Mouse (Mus musculus) left cerebral cortex, adult 9 months (tissue): ENCODE results near the gene Eml6.
"Not testable (repeated sequence)": the region's sequence is repeated elsewhere in the genome, so short reads cannot be mapped to it uniquely, and the experiment has no call there.

ENCODE experiments used
- DNase-seq, 2 experiments: peaks; one replicate each; pipeline ENCODE4 v3.0.0; 2022; ENCODE audit warnings: low spot score in 2 of 2

The Eml6 gene

GRCm38 (mm10) chr11:30025835-30026472 is at the start of gene Eml6:
Gene Eml6 (minus strand): TSS chr11:30026033.
- DNase-seq = peak; percentile 97 to 98

GRCm38 (mm10) chr11:30057299-30057698 is 31.5 kb upstream of the Eml6 start:
- no peak for DNase-seq

- no peak for DNase-seq
Observed at GRCm38 (mm10) chr11:30025144-30025543, 689 bp downstream of the Eml6 start.

GRCm38 (mm10) chr11:30024261-30025071 is 1.4 kb downstream of the Eml6 start:
- peak in 1 of 2 experiments; percentile 37 for DNase-seq

- DNase-seq = no peak
Observed at GRCm38 (mm10) chr11:29986257-29986656, 39.6 kb downstream of the Eml6 start.

- DNase-seq = no peak
Observed at GRCm38 (mm10) chr11:29968874-29969273, 57.0 kb downstream of the Eml6 start.

GRCm38 (mm10) chr11:29959366-29959765 is 66.5 kb downstream of the Eml6 start:
- no peak for DNase-seq

GRCm38 (mm10) chr11:29944661-29945060 is 81.2 kb downstream of the Eml6 start:
- no peak for DNase-seq

- peak; percentile 26 to 28 for DNase-seq
Observed at GRCm38 (mm10) chr11:29924332-29924731, 101.5 kb downstream of the Eml6 start.

DNA sequence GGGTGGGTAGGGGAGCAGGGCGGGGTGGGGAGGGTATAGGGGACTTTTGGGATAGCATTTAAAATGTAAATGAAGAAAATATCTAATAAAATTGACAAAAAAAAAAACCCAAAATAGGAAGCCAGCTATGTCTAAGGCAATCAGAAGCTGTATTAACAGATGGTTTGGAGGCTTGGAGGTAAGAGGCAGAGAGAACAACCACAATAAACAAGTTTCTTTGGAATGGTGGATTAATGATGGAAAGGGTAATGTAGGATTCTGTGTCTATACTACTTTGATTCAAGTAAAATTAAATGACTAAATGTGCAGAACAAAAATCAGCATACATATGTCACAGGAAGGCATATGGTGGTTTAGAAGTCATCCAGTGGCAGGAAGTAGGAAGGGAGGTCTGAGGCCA is 102.0 kb downstream of the Eml6 start:
- no peak for DNase-seq

DNA sequence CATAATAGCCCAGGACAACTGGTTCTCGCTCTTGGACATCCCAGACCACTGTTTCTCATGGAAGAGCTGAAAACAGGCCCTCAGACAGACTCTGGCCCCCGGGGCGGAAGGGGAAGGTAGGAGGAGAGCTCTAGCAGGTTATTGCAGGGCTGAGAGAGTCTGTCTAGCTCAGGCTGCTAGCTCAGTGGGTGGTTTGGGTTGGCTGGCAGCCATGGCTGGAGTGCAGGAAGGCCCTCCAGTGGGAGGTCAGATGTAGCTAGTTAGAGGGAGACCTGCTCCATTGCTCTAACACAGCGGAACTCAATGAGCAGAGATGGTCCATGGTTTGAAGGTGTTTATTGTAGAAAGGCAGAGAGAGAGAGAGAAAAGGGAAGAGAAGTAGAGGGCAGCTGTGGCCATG is 112.7 kb downstream of the Eml6 start:
- no peak for DNase-seq

GRCm38 (mm10) chr11:29909330-29909729 is 116.5 kb downstream of the Eml6 start:
- no peak for DNase-seq

- DNase-seq = peak in 1 of 2 experiments; percentile 83
Observed at GRCm38 (mm10) chr11:29885160-29885559, 140.7 kb downstream of the Eml6 start.

- DNase-seq = no peak
Observed at GRCm38 (mm10) chr11:29884355-29884754, 141.5 kb downstream of the Eml6 start.

DNA sequence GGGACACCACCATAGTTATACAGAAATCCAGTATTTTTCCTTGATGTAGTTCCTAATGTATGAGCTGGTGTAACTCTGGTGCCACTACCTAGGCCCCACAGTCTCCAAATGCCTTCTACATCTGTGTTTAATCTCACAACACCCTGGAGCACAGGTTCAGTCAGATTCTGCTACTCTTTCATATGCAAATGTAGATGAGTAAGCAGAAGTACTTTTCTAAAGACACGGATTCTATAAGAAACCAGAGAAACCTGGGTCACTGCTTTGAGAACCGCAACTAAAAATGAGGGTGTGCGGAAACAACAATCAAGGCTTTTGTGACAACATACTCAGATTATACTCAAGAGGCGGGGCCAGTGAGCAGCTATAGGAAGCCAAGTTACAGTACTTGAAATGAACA is 142.8 kb downstream of the Eml6 start:
- no peak for DNase-seq

DNA sequence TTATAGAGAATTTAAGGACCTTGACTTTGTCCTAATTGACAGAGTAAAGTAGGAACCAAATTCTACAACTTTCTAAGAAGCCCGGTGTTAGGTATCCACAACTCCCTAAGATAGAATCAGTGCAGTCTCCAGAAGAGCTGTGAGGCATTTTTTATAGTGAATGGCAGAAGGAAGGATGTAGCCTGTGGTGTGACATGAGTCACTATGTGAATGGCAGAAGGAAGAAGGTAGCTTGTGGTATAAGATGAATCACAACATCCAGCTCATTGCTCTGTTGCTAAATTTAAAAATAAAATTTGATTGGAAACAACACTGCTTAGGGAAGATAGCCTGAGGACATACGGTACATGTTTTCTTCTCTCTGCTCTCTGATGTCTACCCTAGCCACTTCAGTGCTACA is 146.2 kb downstream of the Eml6 start:
- DNase-seq = no peak

DNA sequence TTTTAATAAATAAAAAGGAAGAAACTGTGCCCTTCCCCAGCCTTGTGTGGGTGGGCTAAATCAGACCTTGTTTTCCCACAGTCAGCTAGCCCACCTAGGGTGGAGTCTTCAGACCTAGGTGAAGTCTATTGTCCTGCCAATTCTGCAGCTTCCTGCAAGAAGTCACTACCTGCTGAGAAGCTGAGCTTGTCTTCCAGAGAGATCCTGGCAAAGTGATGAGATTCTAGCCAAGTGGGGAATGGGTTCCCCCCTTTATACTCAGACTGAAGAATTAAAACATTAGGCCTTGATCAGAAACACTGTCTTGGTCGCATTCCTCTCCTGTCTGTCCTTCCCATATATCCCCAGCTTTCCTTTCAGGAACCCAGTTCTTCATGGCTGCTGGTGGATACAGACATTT is 147.9 kb downstream of the Eml6 start:
- no peak for DNase-seq

- no peak for DNase-seq
Observed at GRCm38 (mm10) chr11:29877280-29877679, 148.6 kb downstream of the Eml6 start.

DNA sequence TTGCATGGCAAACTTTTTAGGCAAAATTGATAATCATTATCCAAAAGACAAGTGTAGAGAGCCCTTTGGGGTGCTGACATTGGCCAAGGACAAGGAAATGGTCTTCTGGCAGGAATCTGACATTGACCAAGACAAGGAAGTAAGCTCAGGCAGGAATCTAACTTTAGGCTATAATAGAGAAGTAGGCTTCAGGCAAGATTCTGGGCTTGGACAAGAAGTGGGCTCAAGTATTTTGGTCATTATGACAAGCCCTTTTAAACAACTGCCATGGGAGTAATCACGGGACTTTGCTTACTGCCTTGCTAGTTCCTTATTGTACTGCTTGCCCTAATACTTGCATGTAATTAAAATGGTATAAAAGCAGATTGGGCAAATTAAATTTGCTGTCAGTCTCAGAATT is 151.1 kb downstream of the Eml6 start:
- DNase-seq = not testable (repeated sequence)

DNA sequence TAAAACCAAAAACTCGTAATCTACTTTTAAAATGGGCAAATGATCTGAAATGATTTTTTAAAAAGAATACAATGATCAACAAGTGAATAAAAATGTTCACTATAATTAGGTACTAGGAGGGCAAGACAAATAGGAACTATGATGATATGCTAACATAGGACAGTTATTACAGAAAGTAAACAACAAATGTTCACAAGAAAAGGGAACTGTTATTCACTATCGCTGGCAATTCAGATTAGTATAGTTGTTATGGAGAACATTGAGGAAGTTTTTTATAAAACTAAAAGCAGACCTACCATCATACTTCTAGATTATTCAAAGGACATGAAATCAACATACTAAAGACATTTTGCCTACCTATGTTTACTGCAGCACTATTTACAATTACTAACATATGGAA is 155.7 kb downstream of the Eml6 start:
- DNase-seq = no peak

DNA sequence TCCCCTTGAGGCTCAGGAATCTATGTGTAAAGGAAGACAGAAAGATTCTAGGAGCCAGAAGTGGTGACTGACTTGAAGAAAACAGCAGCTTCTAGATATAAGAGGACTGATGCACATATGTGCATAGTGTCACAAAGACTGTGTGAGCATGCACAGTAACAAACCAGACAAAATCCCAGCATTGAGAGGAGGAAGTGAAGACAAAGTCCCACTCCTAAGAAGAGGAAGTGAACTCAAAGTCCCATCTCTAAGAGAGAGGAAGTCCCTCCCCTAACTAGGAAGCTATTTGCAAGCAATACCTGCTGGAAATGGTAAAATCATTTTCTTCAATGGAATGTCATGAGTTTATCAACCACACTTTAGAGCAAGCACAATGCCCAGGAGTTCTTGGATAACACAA is 161.6 kb downstream of the Eml6 start:
- no peak for DNase-seq

DNA sequence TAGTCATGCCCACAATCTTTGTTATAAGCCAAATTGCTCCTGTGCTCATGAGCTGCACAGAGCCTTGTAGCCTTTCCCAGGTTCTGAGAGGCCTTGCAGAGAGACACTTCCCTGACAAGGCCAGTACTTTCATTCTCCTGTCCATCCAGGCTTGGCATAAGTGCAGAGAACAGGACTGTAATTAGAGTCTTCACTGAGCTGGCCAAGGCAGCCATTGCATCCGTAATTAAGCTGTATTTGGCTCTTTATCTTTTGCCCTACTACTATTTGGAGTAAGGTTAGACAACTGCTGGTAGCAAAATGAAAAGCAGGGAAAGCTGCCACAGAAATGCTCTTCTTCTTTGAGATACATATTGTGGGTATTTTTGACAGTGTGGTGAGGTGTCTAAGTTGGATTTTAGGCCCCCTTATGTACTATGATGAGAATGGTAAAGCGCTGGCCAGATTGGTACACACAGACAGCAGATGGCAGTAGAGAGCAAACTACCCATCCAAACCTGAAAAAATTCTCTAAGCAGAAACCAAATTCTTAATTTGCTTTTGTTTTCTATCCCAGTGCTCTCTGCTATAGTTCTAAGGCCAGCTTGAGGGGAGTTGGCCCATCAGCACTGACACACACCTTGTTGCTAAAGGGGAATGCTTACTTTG is 164.0 kb downstream of the Eml6 start:
- peak in 1 of 2 experiments; percentile 49 for DNase-seq

DNA sequence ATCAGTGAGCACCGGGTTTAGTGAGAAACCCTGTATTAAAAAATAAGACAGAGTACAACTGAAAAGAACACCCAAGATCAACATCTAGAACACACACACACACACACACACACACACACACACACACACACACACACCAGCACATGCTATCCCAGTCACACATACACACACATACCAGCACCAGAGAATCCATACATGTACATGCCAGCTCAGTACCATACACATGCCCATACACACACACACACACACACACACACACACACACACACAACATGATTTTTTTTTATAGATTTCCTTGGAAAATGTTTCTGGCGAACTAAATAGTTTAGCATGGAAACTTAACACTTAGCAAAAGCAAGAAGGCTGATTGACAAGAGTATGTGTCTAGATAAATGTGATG is 164.8 kb downstream of the Eml6 start:
- DNase-seq = no peak
